16 mouse cellular contexts compared by ENCODE assay signal in genomic region chr9:100558023-100558573, GRCm38 (mm10).
"Had no signal": no experiment of that assay in that cellular context is flagged by ENCODE, and none has a peak within 500 bp of the region (broad histone marks: within the 10 kb centered on the region; RNA-seq: fewer than 3 reads in every experiment).

No protein-coding gene starts in this region.

- H3K27ac ChIP-seq: kidney, postnatal 0 days; layer of hippocampus, adult 2 months; limb, embryonic 10.5 days; limb, embryonic 13.5 days; liver, embryonic 12.5 days; liver, embryonic 15.5 days; lung, embryonic 15.5 days; midbrain, embryonic 13.5 days had no signal

- H3K36me3 ChIP-seq: limb, embryonic 10.5 days; liver, embryonic 12.5 days; liver, embryonic 15.5 days had no signal

- H3K4me3 ChIP-seq: layer of hippocampus, adult 2 months; limb, embryonic 10.5 days; limb, embryonic 13.5 days; liver, embryonic 12.5 days; liver, embryonic 15.5 days; lung, embryonic 15.5 days; midbrain, embryonic 13.5 days had no signal

- H3K27me3 ChIP-seq: liver, embryonic 12.5 days; liver, embryonic 15.5 days; lung, embryonic 15.5 days; midbrain, embryonic 13.5 days had no signal

- H3K9me3 ChIP-seq: limb, embryonic 10.5 days; limb, embryonic 13.5 days; liver, embryonic 12.5 days; liver, embryonic 15.5 days; lung, embryonic 15.5 days; midbrain, embryonic 13.5 days had no signal

- DNase-seq: kidney, postnatal 25 days; layer of hippocampus, adult 9-11 months; liver; lung, adult 18-20 months; lung, postnatal 10 days; lung, postnatal 36 days; thymus, adult 18-20 months; thymus, postnatal 36 days had no signal

- ATAC-seq: liver, embryonic 12.5 days; midbrain, embryonic 13.5 days had no signal

- H3K4me2 ChIP-seq: limb, embryonic 13.5 days; liver, embryonic 12.5 days; liver, embryonic 15.5 days; lung, embryonic 15.5 days; midbrain, embryonic 13.5 days had no signal

- H3K4me1 ChIP-seq: limb, embryonic 10.5 days; limb, embryonic 13.5 days; liver, embryonic 12.5 days; liver, embryonic 15.5 days; lung, embryonic 15.5 days; midbrain, embryonic 13.5 days had no signal

- H3K9ac ChIP-seq: limb, embryonic 13.5 days; liver, embryonic 12.5 days; liver, embryonic 15.5 days; lung, embryonic 15.5 days; midbrain, embryonic 13.5 days had no signal
